Mouse (Mus musculus) brain, embryonic 14.5 days (tissue): ENCODE measurements around the gene Tuba3b.

ENCODE experiments used
- CTCF ChIP-seq: fragments of 200-500 bp; IDR thresholded peaks from 2 replicates; pipeline ENCODE4 v1.5.1; 2012; ENCODE audit warnings: inconsistent platforms, mild to moderate bottlenecking, moderate library complexity, borderline replicate concordance; ENCODE audit not compliant: insufficient read depth, insufficient read length; ENCODE audit errors: extremely low read depth
- POLR2A ChIP-seq: fragments of 200-500 bp; IDR thresholded peaks from 2 replicates; pipeline ENCODE4 v1.6.1; 2012; ENCODE audit warnings: mild to moderate bottlenecking, inconsistent platforms, borderline replicate concordance; ENCODE audit not compliant: poor library complexity, insufficient read depth, insufficient read length, severe bottlenecking; ENCODE audit errors: extremely low read depth

GRCm38 (mm10) chr6:145591578-145591977, 24.0 kb upstream of the Tuba3b start:
- TF ChIP-seq CTCF, result no peak
- no peak for TF ChIP-seq POLR2A
